Mouse (Mus musculus) limb, embryonic 14.5 days (tissue): ENCODE data around the gene Jak3. TPM values are rescaled to one million over a fixed set of nuclear protein-coding genes. Genes with fewer than 3 reads are reported as not detected.

ENCODE experiments used
- ATAC-seq: fragments of 200-750 bp; cut with Nextera tagmentation; 2 replicates; pipeline ENCODE4 v1.8.0; 2017; ENCODE audit warnings: low read depth, moderate number of reproducible peaks, moderate TSS enrichment; ENCODE audit not compliant: low FRiP score
- DNase-seq: peaks from one replicate; pipeline ENCODE4 v3.0.0-alpha.2; 2015; ENCODE audit warnings: low spot score
- H3K27ac ChIP-seq: fragments of 300-500 bp; sonication (generic); replicated peaks from 2 replicates; pipeline ENCODE4 v1.5.1; 2014; ENCODE audit warnings: low read depth, mild to moderate bottlenecking, low read length, moderate library complexity, mixed read lengths
- H3K27me3 ChIP-seq: fragments of 300-500 bp; sonication (generic); 2 replicates; pipeline ENCODE4 v1.6.1; 2014; ENCODE audit warnings: low read length, mixed read lengths; ENCODE audit not compliant: control insufficient read depth, insufficient read depth
- H3K36me3 ChIP-seq: fragments of 300-500 bp; sonication (generic); 2 replicates; pipeline ENCODE4 v1.6.1; 2014; ENCODE audit warnings: mild to moderate bottlenecking, low read length, moderate library complexity, mixed read lengths; ENCODE audit not compliant: control insufficient read depth, insufficient read depth
- H3K4me1 ChIP-seq: fragments of 300-500 bp; sonication (generic); 2 replicates; pipeline ENCODE4 v1.6.1; 2014; ENCODE audit warnings: antibody characterized with exemption, low read length, mixed read lengths; ENCODE audit not compliant: control insufficient read depth, insufficient read depth
- H3K4me2 ChIP-seq: fragments of 300-500 bp; sonication (generic); replicated peaks from 2 replicates; pipeline ENCODE4 v1.6.1; 2014; ENCODE audit warnings: low read depth, mild to moderate bottlenecking, low read length, moderate library complexity; ENCODE audit not compliant: severe bottlenecking
- H3K4me3 ChIP-seq: fragments of 300-500 bp; sonication (generic); replicated peaks from 2 replicates; pipeline ENCODE4 v1.5.1; 2014; ENCODE audit warnings: low read length
- H3K9ac ChIP-seq: fragments of 300-500 bp; sonication (generic); 2 replicates; pipeline ENCODE4 v1.6.1; 2014; ENCODE audit warnings: mild to moderate bottlenecking, low read depth, low read length, moderate library complexity; ENCODE audit not compliant: severe bottlenecking
- H3K9me3 ChIP-seq: fragments of 300-500 bp; sonication (generic); 2 replicates; pipeline ENCODE4 v1.6.1; 2016; ENCODE audit warnings: low read length; ENCODE audit not compliant: control insufficient read depth
- POLR2A ChIP-seq: fragments of 200-500 bp; IDR thresholded peaks from 2 replicates; pipeline ENCODE4 v1.8.0; 2012; ENCODE audit warnings: inconsistent platforms, mild to moderate bottlenecking, moderate library complexity, borderline replicate concordance; ENCODE audit not compliant: insufficient read depth, insufficient read length; ENCODE audit errors: extremely low read depth
- WGBS: fragments of 180-500 bp; shearing (Covaris S2); extraction: QIAGEN DNeasy Blood & Tissue Kit; methylation state at CpG from one replicate; pipeline ENCODE4 v1.1.7; 2014; 5-methylcytosine and 5-hydroxymethylcytosine counted together
- polyA plus RNA-seq, 2 experiments: library from polyadenylated mRNA; depleted of rRNA in 1 of 2; stranded (reverse) in 1 of 2; unstranded in 1 of 2; fragments of >200 nt; fragmentation: Nextera tagmentation in 1 of 2; extraction: Ambion mirVana in 1 of 2; gene quantifications; 2 replicates each; pipeline versions ENCODE4 v1.2.1 to v1.2.3; 2012 to 2014

The Jak3 gene
- polyA plus RNA-seq, 2 experiments = 5.2 to 8.0 TPM

DNA sequence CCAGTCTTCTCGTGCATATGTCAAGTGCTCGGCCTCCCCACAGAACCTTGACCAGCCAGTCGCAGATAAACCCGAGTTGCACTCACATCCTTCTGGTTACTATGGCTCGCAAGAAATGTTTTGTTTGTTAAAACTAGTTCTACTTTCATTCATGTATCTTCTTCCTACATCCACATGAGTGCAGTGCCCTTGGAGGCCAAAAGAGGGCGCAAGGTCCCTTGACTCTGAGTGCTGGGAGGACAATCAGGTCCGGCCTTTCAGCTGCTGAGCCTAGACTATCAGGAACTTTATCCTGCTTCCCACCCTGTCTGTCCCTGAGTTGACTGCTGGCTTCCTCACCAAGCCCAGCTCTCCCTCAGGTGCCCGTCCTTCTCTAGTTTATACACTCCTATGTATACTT is 31.8 kb downstream of the Jak3 start:
- no peaks in the 10 kb centered on the region for H3K4me1 ChIP-seq
- TF ChIP-seq POLR2A = no peak
- 41% methylated on average over 8 of the region's 8 CpGs for WGBS
- no peak overlapping the region for H3K9ac ChIP-seq
- no peak overlapping the region for H3K4me3 ChIP-seq
- no peaks in the 10 kb centered on the region for H3K9me3 ChIP-seq
- no peak for ATAC-seq
- no peaks in the 10 kb centered on the region for H3K36me3 ChIP-seq
- peak; percentile 37 for DNase-seq
- no peak overlapping the region for H3K27ac ChIP-seq
- H3K4me2 ChIP-seq = no peak overlapping the region
- H3K27me3 ChIP-seq = peaks cover 30% of the 10 kb centered on the region

DNA sequence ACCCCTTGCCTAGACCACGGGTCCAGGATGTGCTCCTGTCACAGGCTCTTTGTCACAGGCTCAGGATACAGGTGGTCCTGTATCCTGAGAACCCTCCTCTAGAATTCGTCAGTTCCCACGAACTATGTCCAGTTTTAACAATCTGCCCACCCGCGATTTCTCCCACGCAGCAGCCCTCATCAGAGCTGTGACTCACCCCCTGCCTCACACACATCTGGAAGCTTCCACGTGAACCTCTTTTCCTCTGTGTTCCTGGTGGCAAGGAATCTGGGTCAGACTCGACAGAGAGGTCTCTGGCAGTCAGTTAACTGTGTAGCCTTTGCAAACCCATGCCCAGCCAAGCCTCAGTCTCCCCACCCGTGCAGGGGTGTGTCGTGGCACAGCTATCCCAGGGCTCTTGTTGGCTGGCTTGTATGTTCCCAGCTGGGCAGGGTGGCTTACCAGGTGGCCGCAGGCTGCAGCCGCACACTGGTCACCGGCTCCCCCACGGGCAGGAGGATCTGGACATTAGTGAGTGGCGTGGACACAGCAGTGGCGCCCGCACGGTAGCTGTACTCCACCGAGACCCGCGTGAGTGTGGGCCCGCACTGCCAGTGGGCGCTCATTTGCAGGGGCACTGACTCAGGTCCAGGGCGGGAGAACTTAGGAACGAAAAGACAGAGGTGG is 33.2 kb downstream of the Jak3 start:
- H3K4me1 ChIP-seq = no peaks in the 10 kb centered on the region
- ATAC-seq = no peak
- no peak overlapping the region for H3K27ac ChIP-seq
- no peaks in the 10 kb centered on the region for H3K36me3 ChIP-seq
- no peak for DNase-seq
- no peaks in the 10 kb centered on the region for H3K9me3 ChIP-seq
- H3K27me3 ChIP-seq = peaks cover 28% of the 10 kb centered on the region
- 42% methylated on average over 25 of the region's 25 CpGs for WGBS
- H3K4me3 ChIP-seq = no peak overlapping the region
- H3K4me2 ChIP-seq = peak overlapping the region; percentile 40; the same call in 1 of the 2 replicates
- H3K9ac ChIP-seq = no peak overlapping the region
- no peak for TF ChIP-seq POLR2A

DNA sequence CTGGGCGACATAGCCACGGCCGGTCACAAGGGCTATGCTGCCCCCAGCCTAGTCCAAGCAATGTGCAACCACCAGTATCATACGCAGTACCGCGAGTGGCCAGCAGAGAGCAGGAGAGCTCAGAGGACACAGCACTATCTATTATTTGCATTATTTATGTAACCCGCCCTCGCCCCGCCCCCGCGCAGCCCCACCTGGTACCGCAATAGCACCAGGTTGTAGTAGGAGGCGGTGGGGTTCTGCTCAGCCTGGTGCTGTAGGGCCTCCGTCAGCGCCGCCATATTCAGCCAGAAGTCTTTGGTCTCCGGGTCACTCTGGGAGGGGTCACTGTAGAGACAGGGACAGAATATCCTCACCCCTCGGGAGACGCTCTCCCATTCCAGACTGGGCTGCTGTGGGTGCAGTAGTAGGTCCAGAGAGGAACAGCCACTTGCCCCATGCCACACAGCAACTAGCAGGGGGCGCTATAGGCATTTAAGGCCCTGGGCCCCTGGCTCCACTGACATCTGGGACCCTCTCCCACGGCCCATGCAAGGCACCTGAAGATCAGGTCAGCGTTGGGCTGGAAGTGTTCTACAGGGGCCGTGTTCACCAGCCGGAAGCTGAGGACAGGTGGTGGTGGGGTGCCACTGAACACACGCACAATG is 33.8 kb downstream of the Jak3 start:
- no peak for TF ChIP-seq POLR2A
- Histone ChIP-seq H3K27me3 (peaks cover 27% of the 10 kb centered on the region), H3K36me3 (no peaks in the 10 kb centered on the region), H3K9ac (no peak overlapping the region), H3K27ac (no peak overlapping the region), H3K9me3 (no peaks in the 10 kb centered on the region), H3K4me1 (no peaks in the 10 kb centered on the region), H3K4me3 (no peak overlapping the region; the same call in 1 of the 2 replicates), H3K4me2 (peak overlapping the region; percentile 40)
- WGBS = 23% methylated on average over 23 of the region's 25 CpGs
- DNase-seq = peak; percentile 54
- ATAC-seq = peak; percentile 35

DNA sequence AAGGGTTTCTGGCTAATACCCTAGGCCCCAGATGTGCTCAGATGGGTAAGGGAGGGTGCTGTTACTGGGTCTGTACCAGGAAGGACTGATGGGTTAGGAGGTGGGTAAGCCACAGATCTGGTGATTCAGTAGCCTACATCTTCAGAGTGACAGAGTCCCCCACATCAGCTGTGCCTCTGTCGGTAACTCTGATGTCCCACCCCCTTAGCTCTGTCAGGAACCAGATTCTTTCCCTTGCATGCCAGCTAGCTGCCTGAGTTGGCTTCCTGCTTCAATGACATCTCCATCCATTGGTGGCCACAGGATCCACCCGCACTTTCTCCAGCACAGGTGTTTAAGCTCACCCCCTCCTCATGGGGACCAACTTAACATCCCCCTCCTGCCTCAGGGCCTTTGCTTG is 35.5 kb downstream of the Jak3 start:
- H3K27ac ChIP-seq = no peak overlapping the region
- H3K27me3 ChIP-seq = peaks cover 23% of the 10 kb centered on the region
- no peak overlapping the region for H3K4me2 ChIP-seq
- ATAC-seq = no peak
- WGBS = 86% methylated on average over 2 of the region's 2 CpGs
- no peaks in the 10 kb centered on the region for H3K9me3 ChIP-seq
- no peak for DNase-seq
- no peak for TF ChIP-seq POLR2A
- no peak overlapping the region for H3K9ac ChIP-seq
- H3K4me3 ChIP-seq = no peak overlapping the region
- no peaks in the 10 kb centered on the region for H3K4me1 ChIP-seq
- H3K36me3 ChIP-seq = no peaks in the 10 kb centered on the region

DNA sequence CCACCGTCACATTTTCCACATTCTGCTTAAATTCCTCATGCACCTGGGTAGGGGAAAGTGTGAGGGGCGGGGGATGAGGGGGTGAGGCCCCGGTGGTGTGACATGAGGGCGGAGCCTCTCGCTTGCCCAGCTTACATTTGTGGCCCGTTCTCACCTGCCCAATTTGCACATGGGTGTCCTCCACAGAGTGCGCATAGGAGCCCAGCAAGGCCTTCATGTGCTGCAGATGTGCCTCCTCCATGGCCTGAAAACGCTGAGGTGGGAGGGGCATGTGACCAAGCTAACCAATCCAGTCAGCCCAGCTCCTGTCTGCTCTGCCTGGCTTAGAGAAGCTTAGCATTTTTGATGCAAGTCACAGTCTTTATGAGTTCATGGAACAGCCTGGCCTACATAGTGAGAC is 39.4 kb downstream of the Jak3 start:
- H3K9ac ChIP-seq = no peak overlapping the region
- no peaks in the 10 kb centered on the region for H3K9me3 ChIP-seq
- no peaks in the 10 kb centered on the region for H3K36me3 ChIP-seq
- no peak overlapping the region for H3K27ac ChIP-seq
- H3K4me3 ChIP-seq = no peak overlapping the region
- no peak for TF ChIP-seq POLR2A
- H3K27me3 ChIP-seq = no peaks in the 10 kb centered on the region
- ATAC-seq = peak; percentile 58
- H3K4me2 ChIP-seq = 0 out of 2 replicates have a peak overlapping the region, but pooled peaks have one; percentile 13
- H3K4me1 ChIP-seq = no peaks in the 10 kb centered on the region
- WGBS = 28% methylated on average over 8 of the region's 8 CpGs
- no peak for DNase-seq
